In genomic region chr11:86010458-86010857, GRCm38 (mm10) we compare ENCODE assay signal across 21 mouse cellular contexts.
"Had no signal": no experiment of that assay in that cellular context is flagged by ENCODE, and none has a peak within 500 bp of the region (broad histone marks: within the 10 kb centered on the region; RNA-seq: fewer than 3 reads in every experiment).

No protein-coding gene starts in this region.

- ATAC-seq: hindbrain, embryonic 16.5 days; hindbrain, postnatal 0 days; inflammation-experienced regulatory T-cells, adult 6 months; intestine, embryonic 15.5 days; intestine, embryonic 16.5 days; intestine, postnatal 0 days had no signal

- DNase-seq: heart, postnatal 10 days; heart, postnatal 36 days; heart, postnatal 4 days; kidney, adult 11 months; kidney, adult 18-20 months; kidney, adult 2 months; kidney, adult 8-10 months; kidney, adult 9 months; kidney, postnatal 10 days; kidney, postnatal 14 days; kidney, postnatal 25 days; kidney, postnatal 36 days; kidney, postnatal 4 days; layer of hippocampus, adult 9-11 months; layer of hippocampus, postnatal 36 days had no signal
